Mouse (Mus musculus): ENCODE results near the gene Ajap1. TPM values are rescaled to one million over a fixed set of nuclear protein-coding genes. Genes with fewer than 3 reads are reported as not detected.

Ajap1 gene
- polyA plus RNA-seq, 1 experiment from 2014 or later, result 0.35 TPM

- H3K9me3 ChIP-seq (ENCODE audit: low read length), result no peaks in the 10 kb centered on the region
- ATAC-seq, result no peak
- H3K4me2 ChIP-seq (replicated peaks; ENCODE audit: low read depth, low read length), result no peak overlapping the region
- no peak overlapping the region for H3K27ac ChIP-seq (ENCODE audit: low read length)
- no peak for TF ChIP-seq CTCF (IDR thresholded peaks at IDR 0.05)
- no peak for TF ChIP-seq EP300 (IDR thresholded peaks at IDR 0.05)
- H3K36me3 ChIP-seq (ENCODE audit: insufficient read depth, low read length), result no peaks in the 10 kb centered on the region
- no peaks in the 10 kb centered on the region for H3K27me3 ChIP-seq (replicated peaks; ENCODE audit: insufficient read depth, low read length)
- H3K9ac ChIP-seq (replicated peaks; ENCODE audit: low read depth), result no peak overlapping the region
- no peak overlapping the region for H3K4me3 ChIP-seq (ENCODE audit: low read depth, low read length)
- H3K4me1 ChIP-seq (ENCODE audit: insufficient read depth, low read depth, low read length), result no peaks in the 10 kb centered on the region
- 74% methylated on average over 6 of the region's 6 CpGs for WGBS
- DNase-seq (ENCODE audit: low spot score), result no peak
Measured at GRCm38 (mm10) chr4:153514071-153514470, 31.5 kb upstream of the Ajap1 start.

- H3K4me3 ChIP-seq (ENCODE audit: low read depth, low read length), result no peak overlapping the region
- no peak for TF ChIP-seq EP300 (IDR thresholded peaks at IDR 0.05)
- TF ChIP-seq CTCF (IDR thresholded peaks at IDR 0.05), result no peak
- H3K9ac ChIP-seq (replicated peaks; ENCODE audit: low read depth), result no peak overlapping the region
- H3K27me3 ChIP-seq (replicated peaks; ENCODE audit: insufficient read depth, low read length), result no peaks in the 10 kb centered on the region
- WGBS, result 90% methylated on average over 1 of the region's 1 CpGs
- H3K4me2 ChIP-seq (replicated peaks; ENCODE audit: low read depth, low read length), result no peak overlapping the region
- H3K27ac ChIP-seq (ENCODE audit: low read length), result no peak overlapping the region
- no peak for DNase-seq (ENCODE audit: low spot score)
- no peaks in the 10 kb centered on the region for H3K36me3 ChIP-seq (ENCODE audit: insufficient read depth, low read length)
- no peak for ATAC-seq
- H3K9me3 ChIP-seq (ENCODE audit: low read length), result no peaks in the 10 kb centered on the region
- no peaks in the 10 kb centered on the region for H3K4me1 ChIP-seq (ENCODE audit: insufficient read depth, low read depth, low read length)
Measured at GRCm38 (mm10) chr4:153511530-153511929, 28.9 kb upstream of the Ajap1 start.

- Histone ChIP-seq H3K9ac (replicated peaks; ENCODE audit: low read depth) (no peak overlapping the region), H3K27ac (ENCODE audit: low read length) (no peak overlapping the region), H3K4me1 (ENCODE audit: insufficient read depth, low read depth, low read length) (no peaks in the 10 kb centered on the region), H3K9me3 (ENCODE audit: low read length) (0 out of 2 replicates have a peak, but pooled peaks cover 2% of the 10 kb centered on the region), H3K4me2 (replicated peaks; ENCODE audit: low read depth, low read length) (no peak overlapping the region), H3K4me3 (ENCODE audit: low read depth, low read length) (no peak overlapping the region), H3K36me3 (ENCODE audit: insufficient read depth, low read length) (no peaks in the 10 kb centered on the region), H3K27me3 (replicated peaks; ENCODE audit: insufficient read depth, low read length) (no peaks in the 10 kb centered on the region)
- TF ChIP-seq EP300 (IDR thresholded peaks at IDR 0.05), result no peak
- no peak for TF ChIP-seq CTCF (IDR thresholded peaks at IDR 0.05)
- WGBS, result 48% methylated on average over 7 of the region's 7 CpGs
- no peak for DNase-seq (ENCODE audit: low spot score)
- no peak for ATAC-seq
Measured at GRCm38 (mm10) chr4:153501936-153502335, 19.3 kb upstream of the Ajap1 start.

GRCm38 (mm10) chr4:153492444-153492843 lies 9.8 kb upstream of the Ajap1 start:
- ATAC-seq (no peak), DNase-seq (ENCODE audit: low spot score) (no peak)
- no peaks in the 10 kb centered on the region for H3K27me3 ChIP-seq (replicated peaks; ENCODE audit: insufficient read depth, low read length)
- no peaks in the 10 kb centered on the region for H3K4me1 ChIP-seq (ENCODE audit: insufficient read depth, low read depth, low read length)
- H3K9ac ChIP-seq (replicated peaks; ENCODE audit: low read depth), result no peak overlapping the region
- no peaks in the 10 kb centered on the region for H3K36me3 ChIP-seq (ENCODE audit: insufficient read depth, low read length)
- TF ChIP-seq CTCF (IDR thresholded peaks at IDR 0.05) (no peak), EP300 (IDR thresholded peaks at IDR 0.05) (no peak)
- no peak overlapping the region for H3K4me2 ChIP-seq (replicated peaks; ENCODE audit: low read depth, low read length)
- WGBS, result 68% methylated on average over 9 of the region's 9 CpGs
- H3K9me3 ChIP-seq (ENCODE audit: low read length), result no peaks in the 10 kb centered on the region
- H3K4me3 ChIP-seq (ENCODE audit: low read depth, low read length), result no peak overlapping the region
- H3K27ac ChIP-seq (ENCODE audit: low read length), result no peak overlapping the region

GRCm38 (mm10) chr4:153489116-153489515 lies 6.5 kb upstream of the Ajap1 start:
- H3K4me2 ChIP-seq (replicated peaks; ENCODE audit: low read depth, low read length), result no peak overlapping the region
- TF ChIP-seq EP300 (IDR thresholded peaks at IDR 0.05) (no peak), CTCF (IDR thresholded peaks at IDR 0.05) (no peak)
- no peaks in the 10 kb centered on the region for H3K36me3 ChIP-seq (ENCODE audit: insufficient read depth, low read length)
- ATAC-seq (no peak), DNase-seq (ENCODE audit: low spot score) (no peak)
- H3K4me3 ChIP-seq (ENCODE audit: low read depth, low read length), result no peak overlapping the region
- H3K4me1 ChIP-seq (ENCODE audit: insufficient read depth, low read depth, low read length), result no peaks in the 10 kb centered on the region
- 77% methylated on average over 8 of the region's 8 CpGs for WGBS
- no peak overlapping the region for H3K27ac ChIP-seq (ENCODE audit: low read length)
- H3K27me3 ChIP-seq (replicated peaks; ENCODE audit: insufficient read depth, low read length), result peaks cover 3% of the 10 kb centered on the region; the same call in 1 of the 2 replicates
- no peaks in the 10 kb centered on the region for H3K9me3 ChIP-seq (ENCODE audit: low read length)
- H3K9ac ChIP-seq (replicated peaks; ENCODE audit: low read depth), result no peak overlapping the region

- ATAC-seq (no peak), DNase-seq (ENCODE audit: low spot score) (no peak)
- Histone ChIP-seq H3K36me3 (ENCODE audit: insufficient read depth, low read length) (no peaks in the 10 kb centered on the region), H3K4me1 (ENCODE audit: insufficient read depth, low read depth, low read length) (no peaks in the 10 kb centered on the region), H3K9ac (replicated peaks; ENCODE audit: low read depth) (no peak overlapping the region), H3K9me3 (ENCODE audit: low read length) (no peaks in the 10 kb centered on the region), H3K4me2 (replicated peaks; ENCODE audit: low read depth, low read length) (no peak overlapping the region), H3K4me3 (ENCODE audit: low read depth, low read length) (no peak overlapping the region), H3K27ac (ENCODE audit: low read length) (no peak overlapping the region), H3K27me3 (replicated peaks; ENCODE audit: insufficient read depth, low read length) (peaks cover 32% of the 10 kb centered on the region)
- TF ChIP-seq CTCF (IDR thresholded peaks at IDR 0.05) (no peak), EP300 (IDR thresholded peaks at IDR 0.05) (no peak)
- 38% methylated on average over 4 of the region's 4 CpGs for WGBS
Measured at GRCm38 (mm10) chr4:153485913-153486312, 3.3 kb upstream of the Ajap1 start.

GRCm38 (mm10) chr4:153484392-153484791 lies 1.8 kb upstream of the Ajap1 start:
- H3K36me3 ChIP-seq (ENCODE audit: insufficient read depth, low read length), result no peaks in the 10 kb centered on the region
- H3K4me2 ChIP-seq (replicated peaks; ENCODE audit: low read depth, low read length), result no peak overlapping the region
- ATAC-seq (no peak), DNase-seq (ENCODE audit: low spot score) (peak; percentile 44)
- no peak overlapping the region for H3K27ac ChIP-seq (ENCODE audit: low read length)
- no peak overlapping the region for H3K4me3 ChIP-seq (ENCODE audit: low read depth, low read length)
- H3K9me3 ChIP-seq (ENCODE audit: low read length), result no peaks in the 10 kb centered on the region
- 5% methylated on average over 7 of the region's 7 CpGs for WGBS
- H3K9ac ChIP-seq (replicated peaks; ENCODE audit: low read depth), result no peak overlapping the region
- peak; percentile 71 for TF ChIP-seq CTCF (IDR thresholded peaks at IDR 0.05)
- no peak for TF ChIP-seq EP300 (IDR thresholded peaks at IDR 0.05)
- H3K4me1 ChIP-seq (ENCODE audit: insufficient read depth, low read depth, low read length), result no peaks in the 10 kb centered on the region
- peaks cover 43% of the 10 kb centered on the region for H3K27me3 ChIP-seq (replicated peaks; ENCODE audit: insufficient read depth, low read length)

Data from lung, postnatal 0 days (tissue).